Mouse (Mus musculus): ENCODE measurements around the gene 4933414I15Rik. TPM values are rescaled to one million over a fixed set of nuclear protein-coding genes. Genes with fewer than 3 reads are reported as not detected.

The 4933414I15Rik gene
- polyA plus RNA-seq, 1 experiment, result 80.1 TPM

DNA sequence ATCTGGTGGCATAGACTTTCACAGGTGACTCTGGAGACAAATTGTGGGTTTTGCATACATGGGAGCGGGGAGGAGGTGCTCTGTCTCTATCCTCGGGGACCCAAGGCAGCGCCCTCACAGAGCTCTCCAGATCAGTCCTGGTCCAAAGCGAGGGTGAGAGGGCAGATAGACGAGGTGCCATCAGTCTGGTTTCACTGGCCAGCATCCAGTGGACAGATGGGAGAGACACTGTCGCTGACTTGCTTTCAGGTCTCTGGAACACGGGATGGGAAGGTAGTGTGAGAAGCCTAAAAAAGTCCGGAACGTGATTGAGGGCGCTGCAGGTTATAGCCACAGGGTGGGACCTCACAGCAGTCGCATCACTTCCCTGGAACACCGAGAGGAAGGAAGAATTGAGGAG lies 1.2 kb downstream of the 4933414I15Rik start:
- Histone ChIP-seq H3K36me3 (ENCODE audit: control insufficient read depth, insufficient read depth, low read length) (no peaks in the 10 kb centered on the region), H3K4me3 (ENCODE audit: control insufficient read depth, low read depth, low read length) (peak overlapping the region; percentile 30), H3K4me1 (ENCODE audit: control insufficient read depth, insufficient read depth, low read length) (peaks cover 4% of the 10 kb centered on the region), H3K27ac (ENCODE audit: control insufficient read depth, insufficient read depth, low read depth, low read length) (no peak overlapping the region; the same call in 1 of the 2 replicates), H3K27me3 (ENCODE audit: control insufficient read depth, insufficient read depth, low read length) (no peaks in the 10 kb centered on the region)
- TF ChIP-seq CTCF (IDR thresholded peaks at IDR 0.05; ENCODE audit: control insufficient read depth, insufficient read depth, insufficient replicate concordance, low read depth, low read length), result no peak
- TF ChIP-seq POLR2A (IDR thresholded peaks at IDR 0.05; ENCODE audit: control insufficient read depth, low read depth, low read length), result no peak; the same call in 1 of the 2 replicates

DNA sequence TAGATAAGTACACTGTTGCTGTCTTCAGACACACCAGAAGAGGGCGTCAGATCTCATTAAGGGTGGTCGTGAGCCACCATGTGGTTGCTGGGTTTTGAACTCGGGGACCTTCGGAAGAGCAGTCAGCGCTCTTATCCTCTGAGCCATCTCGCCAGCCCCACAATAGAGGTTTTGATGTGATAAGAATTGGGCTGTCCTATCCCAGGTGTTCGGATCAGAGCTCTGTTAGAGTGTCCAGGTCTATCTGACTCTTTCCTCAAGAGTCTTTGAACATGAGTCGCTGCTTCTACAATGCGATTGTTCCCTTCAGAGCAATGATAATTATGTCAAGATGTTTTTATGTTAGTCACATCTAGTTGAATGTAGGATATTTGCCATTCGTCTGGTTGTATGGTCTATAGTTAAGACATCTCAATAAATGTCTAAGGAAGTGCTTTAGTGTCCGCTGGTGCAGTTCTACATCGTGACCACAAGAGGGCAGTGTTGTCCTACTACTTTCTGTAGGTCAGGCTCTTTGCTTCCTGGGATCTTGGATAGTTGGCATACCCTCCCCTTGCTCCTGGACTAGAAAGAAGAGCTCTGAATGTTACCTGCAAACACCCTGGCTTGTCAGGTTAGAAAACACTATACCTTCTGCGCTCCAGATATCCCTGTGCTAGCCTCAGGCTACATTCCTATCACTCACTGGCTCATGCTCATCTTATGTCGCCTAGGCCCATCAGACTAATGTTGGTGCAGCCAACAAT lies 3.8 kb downstream of the 4933414I15Rik start:
- H3K27me3 ChIP-seq (ENCODE audit: control insufficient read depth, insufficient read depth, low read length), result no peaks in the 10 kb centered on the region
- H3K36me3 ChIP-seq (ENCODE audit: control insufficient read depth, insufficient read depth, low read length), result no peaks in the 10 kb centered on the region
- peaks cover 4% of the 10 kb centered on the region for H3K4me1 ChIP-seq (ENCODE audit: control insufficient read depth, insufficient read depth, low read length)
- no peak overlapping the region for H3K27ac ChIP-seq (ENCODE audit: control insufficient read depth, insufficient read depth, low read depth, low read length)
- peak overlapping the region; percentile 22 for H3K4me3 ChIP-seq (ENCODE audit: control insufficient read depth, low read depth, low read length)
- no peak for TF ChIP-seq POLR2A (IDR thresholded peaks at IDR 0.05; ENCODE audit: control insufficient read depth, low read depth, low read length)
- peak; percentile 55; the same call in 1 of the 2 replicates for TF ChIP-seq CTCF (IDR thresholded peaks at IDR 0.05; ENCODE audit: control insufficient read depth, insufficient read depth, insufficient replicate concordance, low read depth, low read length)

DNA sequence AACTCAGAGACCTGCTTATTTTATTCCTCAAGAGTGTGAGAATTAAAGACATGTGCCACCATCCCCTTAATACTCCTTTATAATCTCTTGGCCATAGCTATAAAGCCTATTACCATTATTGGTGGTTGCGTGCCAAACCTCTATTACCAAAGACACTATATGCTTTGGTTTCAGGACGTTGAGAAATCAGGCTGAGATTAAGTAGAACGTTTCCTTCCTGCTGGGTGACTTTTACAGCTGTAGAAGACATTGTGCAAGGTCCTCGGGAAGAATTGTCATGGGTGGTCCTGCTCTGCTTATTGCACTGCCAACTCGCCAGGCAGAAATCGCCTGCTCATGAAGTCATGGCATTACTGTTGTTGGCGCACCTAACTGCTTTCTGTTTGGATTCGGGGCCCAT lies 5.1 kb downstream of the 4933414I15Rik start:
- Histone ChIP-seq H3K27ac (ENCODE audit: control insufficient read depth, insufficient read depth, low read depth, low read length) (no peak overlapping the region), H3K27me3 (ENCODE audit: control insufficient read depth, insufficient read depth, low read length) (no peaks in the 10 kb centered on the region), H3K36me3 (ENCODE audit: control insufficient read depth, insufficient read depth, low read length) (no peaks in the 10 kb centered on the region), H3K4me3 (ENCODE audit: control insufficient read depth, low read depth, low read length) (no peak overlapping the region), H3K4me1 (ENCODE audit: control insufficient read depth, insufficient read depth, low read length) (peaks cover 2% of the 10 kb centered on the region)
- TF ChIP-seq CTCF (IDR thresholded peaks at IDR 0.05; ENCODE audit: control insufficient read depth, insufficient read depth, insufficient replicate concordance, low read depth, low read length) (no peak), POLR2A (IDR thresholded peaks at IDR 0.05; ENCODE audit: control insufficient read depth, low read depth, low read length) (no peak)

DNA sequence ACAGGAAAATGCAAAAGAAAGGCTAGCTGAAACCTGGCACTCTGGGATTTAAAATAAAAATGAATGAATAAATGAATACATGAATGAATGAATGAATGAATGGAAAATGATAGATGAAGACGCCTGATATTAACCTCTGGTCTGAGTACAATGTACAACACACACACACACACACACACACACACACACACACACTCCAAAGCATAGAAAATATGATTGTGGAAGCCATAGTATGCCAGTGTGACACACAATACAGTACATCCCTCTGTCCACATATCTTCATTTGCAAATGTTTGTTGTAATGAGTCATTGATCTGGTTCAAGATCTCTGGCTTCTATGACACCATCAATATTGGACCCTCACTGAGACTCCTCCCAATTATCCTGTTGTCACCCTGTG lies 11.5 kb downstream of the 4933414I15Rik start:
- H3K27me3 ChIP-seq (ENCODE audit: control insufficient read depth, insufficient read depth, low read length), result no peaks in the 10 kb centered on the region
- H3K4me1 ChIP-seq (ENCODE audit: control insufficient read depth, insufficient read depth, low read length), result peaks cover 17% of the 10 kb centered on the region
- no peak overlapping the region for H3K27ac ChIP-seq (ENCODE audit: control insufficient read depth, insufficient read depth, low read depth, low read length)
- no peak for TF ChIP-seq POLR2A (IDR thresholded peaks at IDR 0.05; ENCODE audit: control insufficient read depth, low read depth, low read length)
- H3K36me3 ChIP-seq (ENCODE audit: control insufficient read depth, insufficient read depth, low read length), result no peaks in the 10 kb centered on the region
- no peak overlapping the region for H3K4me3 ChIP-seq (ENCODE audit: control insufficient read depth, low read depth, low read length)

DNA sequence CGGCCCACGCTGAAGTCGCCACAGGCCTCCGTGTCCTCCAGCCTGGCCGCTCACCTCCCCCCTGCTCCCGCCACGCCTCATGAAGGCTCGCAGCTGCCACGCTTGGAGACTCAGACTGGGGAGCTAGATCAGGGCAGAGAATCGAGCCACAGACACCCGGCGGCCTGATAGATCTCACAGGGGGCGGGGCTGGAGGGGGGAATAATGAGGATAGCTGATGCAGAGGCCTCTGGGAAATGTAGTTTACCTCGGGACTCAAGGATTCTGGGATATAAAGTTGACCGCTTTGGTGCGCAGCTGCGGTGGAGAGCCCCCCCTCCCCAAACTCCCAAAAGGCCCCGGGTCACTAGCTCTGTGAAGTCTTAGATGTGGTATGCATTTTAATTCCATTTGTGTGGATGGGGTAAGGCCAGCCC lies 12.1 kb downstream of the 4933414I15Rik start, which contains the start of gene Zfp354b:
Gene Zfp354b, minus strand, starts transcription at position 183 of the 416 bp plus-strand sequence.
- Histone ChIP-seq H3K27me3 (ENCODE audit: control insufficient read depth, insufficient read depth, low read length) (no peaks in the 10 kb centered on the region), H3K36me3 (ENCODE audit: control insufficient read depth, insufficient read depth, low read length) (no peaks in the 10 kb centered on the region), H3K4me3 (ENCODE audit: control insufficient read depth, low read depth, low read length) (peak within 1 kb of the TSS; percentile 83), H3K27ac (ENCODE audit: control insufficient read depth, insufficient read depth, low read depth, low read length) (no peak within 1 kb of the TSS), H3K4me1 (ENCODE audit: control insufficient read depth, insufficient read depth, low read length) (peaks cover 17% of the 10 kb centered on the region)
- TF ChIP-seq CTCF (IDR thresholded peaks at IDR 0.05; ENCODE audit: control insufficient read depth, insufficient read depth, insufficient replicate concordance, low read depth, low read length) (no peak), POLR2A (IDR thresholded peaks at IDR 0.05; ENCODE audit: control insufficient read depth, low read depth, low read length) (no peak)

DNA sequence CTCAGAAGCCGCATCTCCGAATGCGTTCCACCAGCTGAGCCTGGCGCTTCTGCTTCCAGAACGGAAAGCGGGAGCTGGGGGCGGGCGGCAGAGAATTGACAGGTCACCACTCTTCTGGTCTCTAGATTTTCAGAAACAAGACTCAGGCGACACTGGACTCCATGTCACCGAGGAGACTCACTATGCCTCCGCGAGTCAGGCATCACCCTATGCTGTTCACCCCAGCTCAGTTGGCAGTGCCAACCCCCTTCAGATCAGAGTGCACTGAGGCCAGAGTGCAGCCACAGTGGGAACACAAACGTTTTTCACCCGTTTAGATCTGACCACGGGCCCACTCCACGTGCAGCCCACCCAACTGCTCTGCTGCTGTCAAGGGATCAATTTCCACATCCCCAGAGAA lies 12.5 kb downstream of the 4933414I15Rik start:
- H3K4me3 ChIP-seq (ENCODE audit: control insufficient read depth, low read depth, low read length), result peak overlapping the region; percentile 83
- no peaks in the 10 kb centered on the region for H3K27me3 ChIP-seq (ENCODE audit: control insufficient read depth, insufficient read depth, low read length)
- peaks cover 17% of the 10 kb centered on the region for H3K4me1 ChIP-seq (ENCODE audit: control insufficient read depth, insufficient read depth, low read length)
- H3K27ac ChIP-seq (ENCODE audit: control insufficient read depth, insufficient read depth, low read depth, low read length), result no peak overlapping the region
- no peaks in the 10 kb centered on the region for H3K36me3 ChIP-seq (ENCODE audit: control insufficient read depth, insufficient read depth, low read length)
- TF ChIP-seq CTCF (IDR thresholded peaks at IDR 0.05; ENCODE audit: control insufficient read depth, insufficient read depth, insufficient replicate concordance, low read depth, low read length) (no peak), POLR2A (IDR thresholded peaks at IDR 0.05; ENCODE audit: control insufficient read depth, low read depth, low read length) (no peak)

DNA sequence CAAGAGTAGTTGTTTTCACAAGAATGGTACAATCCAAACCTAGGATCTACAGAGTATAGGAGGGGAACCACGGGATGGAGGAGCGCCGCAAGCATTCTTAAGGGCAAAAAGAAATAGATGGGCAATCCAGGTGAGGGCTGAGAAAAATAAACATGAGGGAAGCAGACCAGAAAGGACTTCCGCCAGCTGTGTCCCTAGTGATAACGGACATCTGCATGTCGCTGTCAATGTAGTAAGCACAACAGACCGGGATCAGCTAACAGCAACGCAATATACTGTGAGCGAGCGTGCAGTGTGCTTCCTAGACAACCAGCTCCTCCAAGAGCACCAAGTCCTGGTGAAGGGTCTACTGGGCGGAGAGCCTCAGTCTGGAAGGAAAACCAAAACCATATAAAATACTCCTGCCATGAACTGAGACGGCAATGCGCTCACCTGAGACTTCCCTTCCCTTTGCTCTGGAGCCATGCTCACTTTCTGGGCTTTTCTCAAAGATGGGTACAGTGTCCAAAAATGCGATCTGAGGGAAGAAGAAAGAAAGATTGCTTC lies 13.0 kb downstream of the 4933414I15Rik start:
- no peak overlapping the region for H3K27ac ChIP-seq (ENCODE audit: control insufficient read depth, insufficient read depth, low read depth, low read length)
- no peak for TF ChIP-seq POLR2A (IDR thresholded peaks at IDR 0.05; ENCODE audit: control insufficient read depth, low read depth, low read length)
- TF ChIP-seq CTCF (IDR thresholded peaks at IDR 0.05; ENCODE audit: control insufficient read depth, insufficient read depth, insufficient replicate concordance, low read depth, low read length), result no peak

More for the DNA sequence above, 13.0 kb downstream of the 4933414I15Rik start:
- H3K36me3 ChIP-seq (ENCODE audit: control insufficient read depth, insufficient read depth, low read length), result no peaks in the 10 kb centered on the region
- H3K4me1 ChIP-seq (ENCODE audit: control insufficient read depth, insufficient read depth, low read length), result peaks cover 17% of the 10 kb centered on the region
- H3K4me3 ChIP-seq (ENCODE audit: control insufficient read depth, low read depth, low read length), result peak overlapping the region; percentile 83
- no peaks in the 10 kb centered on the region for H3K27me3 ChIP-seq (ENCODE audit: control insufficient read depth, insufficient read depth, low read length)

All from testis, adult 2 months (tissue).